Mouse (Mus musculus) embryonic fibroblast, embryonic 13.5 days (primary cell): ENCODE data around the gene Gm4559.

Experiments used
- CTCF ChIP-seq: IDR thresholded peaks from 2 replicates; pipeline ENCODE4 v1.5.1; 2011; ENCODE audit warnings: mild to moderate bottlenecking, control low read depth, low read length, moderate library complexity, borderline replicate concordance; ENCODE audit not compliant: insufficient read depth
- POLR2A ChIP-seq: IDR thresholded peaks from 2 replicates; pipeline ENCODE4 v1.6.1; 2011; ENCODE audit warnings: low read depth, mild to moderate bottlenecking, control low read depth, low read length, moderate library complexity

DNA sequence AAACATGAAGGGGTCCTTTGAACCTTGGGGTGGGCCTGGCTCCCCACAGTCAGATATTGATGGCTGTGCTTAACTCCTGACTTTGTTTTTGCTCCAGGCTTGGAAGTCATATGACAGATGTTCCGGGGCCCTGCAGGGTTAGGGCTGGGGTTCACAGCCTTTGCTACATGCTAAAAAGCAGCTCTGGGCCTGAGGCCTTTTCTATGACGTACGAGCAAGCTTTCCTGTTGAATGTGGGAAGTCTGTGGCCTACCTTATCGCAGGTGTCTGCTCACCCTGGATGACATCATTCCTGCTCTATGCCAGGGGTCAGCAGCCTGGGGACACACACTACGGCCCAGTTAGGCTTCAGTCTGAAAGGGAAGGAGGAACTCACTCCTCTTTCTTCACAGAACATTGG lies 43.1 kb upstream of the Gm4559 start:
- no peak for TF ChIP-seq POLR2A
- TF ChIP-seq CTCF: no peak
